Mouse (Mus musculus) midbrain, embryonic 13.5 days (tissue): Measurements from ENCODE around the gene Gm6309. TPM values are rescaled to one million over a fixed set of nuclear protein-coding genes. Genes with fewer than 3 reads are reported as not detected.
"Not testable (repeated sequence)": the region's sequence is repeated elsewhere in the genome, so short reads cannot be mapped to it uniquely, and the experiment has no call there.

Experiments used
- ATAC-seq: fragments of 200-750 bp; cut with Nextera tagmentation; 2 replicates; pipeline ENCODE4 v1.8.0; 2017; ENCODE audit warnings: mild to moderate bottlenecking, moderate TSS enrichment, moderate library complexity
- H3K27ac ChIP-seq: fragments of 300-500 bp; sonication (generic); 2 replicates; pipeline ENCODE4 v1.5.1; 2015; ENCODE audit warnings: inconsistent platforms, mild to moderate bottlenecking, moderate library complexity
- H3K27me3 ChIP-seq: fragments of 300-500 bp; sonication (generic); 2 replicates; pipeline ENCODE4 v1.6.1; 2015; ENCODE audit warnings: mild to moderate bottlenecking, inconsistent platforms
- H3K36me3 ChIP-seq: fragments of 300-500 bp; sonication (generic); 2 replicates; pipeline ENCODE4 v1.6.1; 2015; ENCODE audit warnings: mild to moderate bottlenecking, inconsistent platforms
- H3K4me1 ChIP-seq: fragments of 300-500 bp; sonication (generic); replicated peaks from 2 replicates; pipeline ENCODE4 v1.6.1; 2015; ENCODE audit warnings: inconsistent platforms
- H3K4me2 ChIP-seq: fragments of 300-500 bp; sonication (generic); replicated peaks from 2 replicates; pipeline ENCODE4 v1.6.1; 2015; ENCODE audit warnings: moderate library complexity, mild to moderate bottlenecking, inconsistent platforms
- H3K4me3 ChIP-seq: fragments of 300-500 bp; sonication (generic); replicated peaks from 2 replicates; pipeline ENCODE4 v1.5.1; 2015; ENCODE audit warnings: mild to moderate bottlenecking, inconsistent platforms
- H3K9ac ChIP-seq: fragments of 300-500 bp; sonication (generic); replicated peaks from 2 replicates; pipeline ENCODE4 v1.6.1; 2015; ENCODE audit warnings: mild to moderate bottlenecking, inconsistent platforms
- H3K9me3 ChIP-seq: fragments of 300-500 bp; sonication (generic); 2 replicates; pipeline ENCODE4 v1.6.1; 2016; ENCODE audit warnings: mild to moderate bottlenecking, inconsistent platforms
- WGBS: fragments of 180-500 bp; shearing (Covaris S2); methylation state at CpG from one replicate; pipeline ENCODE4 v1.1.7; 2015; 5-methylcytosine and 5-hydroxymethylcytosine counted together
- polyA plus RNA-seq: library from polyadenylated mRNA; unstranded; fragments of >200 nt; fragmentation: Nextera tagmentation; extraction: Ambion mirVana; gene quantifications from 2 replicates; pipeline ENCODE4 v1.2.1, GENCODE M21; 2015

Gm6309 gene
- polyA plus RNA-seq, 1 experiment from 2014 or later, result not detected

GRCm38 (mm10) chr5:146172744-146173143, 2.2 kb upstream of the Gm6309 start:
- WGBS, result 71% methylated on average over 4 of the region's 4 CpGs
- not testable (repeated sequence) for H3K27ac ChIP-seq, ATAC-seq, H3K9ac ChIP-seq, H3K4me3 ChIP-seq, H3K9me3 ChIP-seq, H3K27me3 ChIP-seq, H3K36me3 ChIP-seq, H3K4me1 ChIP-seq, H3K4me2 ChIP-seq

GRCm38 (mm10) chr5:146160439-146160838, 10.1 kb downstream of the Gm6309 start, which contains the start of gene Gm5565:
TSS of gene Gm5565 (minus strand) at chr5:146160539.
- H3K4me1 ChIP-seq, H3K4me2 ChIP-seq, H3K36me3 ChIP-seq, H3K9ac ChIP-seq, H3K27me3 ChIP-seq, H3K4me3 ChIP-seq, H3K27ac ChIP-seq, ATAC-seq: not testable (repeated sequence)
- 85% methylated on average over 3 of the region's 3 CpGs for WGBS
- peaks cover 18% of the 10 kb centered on the region; the same call in 1 of the 2 replicates for H3K9me3 ChIP-seq

GRCm38 (mm10) chr5:146158326-146158725, 12.2 kb downstream of the Gm6309 start:
- peaks cover 24% of the 10 kb centered on the region for H3K9me3 ChIP-seq
- H3K27ac ChIP-seq, H3K36me3 ChIP-seq, H3K4me2 ChIP-seq, H3K27me3 ChIP-seq, H3K9ac ChIP-seq, H3K4me1 ChIP-seq, H3K4me3 ChIP-seq, ATAC-seq: not testable (repeated sequence)
- 92% methylated on average over 4 of the region's 4 CpGs for WGBS

GRCm38 (mm10) chr5:146150454-146150853, 20.1 kb downstream of the Gm6309 start:
- H3K27ac ChIP-seq, result no peak overlapping the region
- H3K27me3 ChIP-seq, result no peaks in the 10 kb centered on the region
- no peaks in the 10 kb centered on the region for H3K36me3 ChIP-seq
- H3K9me3 ChIP-seq, result peaks cover 17% of the 10 kb centered on the region
- no peak overlapping the region for H3K9ac ChIP-seq
- WGBS, result 72% methylated on average over 3 of the region's 3 CpGs
- no peaks in the 10 kb centered on the region for H3K4me1 ChIP-seq
- no peak overlapping the region for H3K4me3 ChIP-seq
- ATAC-seq, result no peak
- H3K4me2 ChIP-seq, result no peak overlapping the region

- no peak overlapping the region for H3K27ac ChIP-seq
- 45% methylated on average over 2 of the region's 2 CpGs for WGBS
- H3K27me3 ChIP-seq, result no peaks in the 10 kb centered on the region
- no peak for ATAC-seq
- no peaks in the 10 kb centered on the region for H3K4me1 ChIP-seq
- peaks cover 24% of the 10 kb centered on the region; the same call in 1 of the 2 replicates for H3K9me3 ChIP-seq
- no peak overlapping the region for H3K9ac ChIP-seq
- H3K36me3 ChIP-seq, result no peaks in the 10 kb centered on the region
- no peak overlapping the region for H3K4me2 ChIP-seq
- H3K4me3 ChIP-seq, result no peak overlapping the region
Measured at GRCm38 (mm10) chr5:146147903-146148302, 22.6 kb downstream of the Gm6309 start.

Other genes with a start within 250 kb of the Gm6309 start
- not detected in 2 replicates for gene Cyp3a25, start 161.1 kb downstream of the Gm6309 start, polyA plus RNA-seq
- not detected in 2 replicates for gene Cyp3a59, start 91.5 kb downstream of the Gm6309 start, polyA plus RNA-seq
- gene Gm5565, start 10.2 kb downstream of the Gm6309 start, polyA plus RNA-seq, result not detected in 2 replicates
- 0.28 and 0.32 TPM in 2 replicates for gene 1700001J03Rik, start 14.6 kb upstream of the Gm6309 start, polyA plus RNA-seq
- gene Rnf6, start 50.8 kb upstream of the Gm6309 start, polyA plus RNA-seq, result 26.2 and 27.9 TPM in 2 replicates
- gene Cdk8, start 60.5 kb upstream of the Gm6309 start, polyA plus RNA-seq, result 21.8 and 25.6 TPM in 2 replicates
- 11.5 and 12.1 TPM in 2 replicates for gene Wasf3, start 214.3 kb upstream of the Gm6309 start, polyA plus RNA-seq